Mouse (Mus musculus): ENCODE results near the gene Mrpl9.

Gene Mrpl9

GRCm38 (mm10) chr3:94465632-94466430 is 22.7 kb downstream of the Mrpl9 start:
- DNase-seq (ENCODE audit: low spot score) = peak; percentile 76

- DNase-seq (ENCODE audit: low spot score) = no peak
Observed at GRCm38 (mm10) chr3:94468931-94469330, 25.8 kb downstream of the Mrpl9 start.

GRCm38 (mm10) chr3:94472447-94473114 is 29.5 kb downstream of the Mrpl9 start:
- peak; percentile 78 for DNase-seq (ENCODE audit: low spot score)

GRCm38 (mm10) chr3:94473115-94473505 is 30.0 kb downstream of the Mrpl9 start:
- no peak for DNase-seq (ENCODE audit: low spot score)

GRCm38 (mm10) chr3:94473567-94474232 is 30.6 kb downstream of the Mrpl9 start:
- DNase-seq (ENCODE audit: low spot score) = peak; percentile 50

- DNase-seq (ENCODE audit: low spot score) = peak; percentile 86
Observed at GRCm38 (mm10) chr3:94476301-94477035, 33.4 kb downstream of the Mrpl9 start.

GRCm38 (mm10) chr3:94477444-94477843 is 34.3 kb downstream of the Mrpl9 start:
- peak; percentile 39 for DNase-seq (ENCODE audit: low spot score)

GRCm38 (mm10) chr3:94477981-94478422 is 34.9 kb downstream of the Mrpl9 start, which contains the start of gene Celf3:
Gene Celf3 (plus strand): TSS chr3:94478295.
- peak; percentile 91 for DNase-seq (ENCODE audit: low spot score)

GRCm38 (mm10) chr3:94478591-94479169 is 35.6 kb downstream of the Mrpl9 start:
- DNase-seq (ENCODE audit: low spot score) = peak; percentile 59

GRCm38 (mm10) chr3:94479564-94479963 is 36.4 kb downstream of the Mrpl9 start:
- DNase-seq (ENCODE audit: low spot score) = no peak

GRCm38 (mm10) chr3:94480291-94480884 is 37.3 kb downstream of the Mrpl9 start, which contains the start of gene Riiad1:
Gene Riiad1 (minus strand): TSS chr3:94480341.
- DNase-seq (ENCODE audit: low spot score) = peak; percentile 61

GRCm38 (mm10) chr3:94481429-94481828 is 38.3 kb downstream of the Mrpl9 start:
- peak; percentile 53 for DNase-seq (ENCODE audit: low spot score)

- peak; percentile 84 for DNase-seq (ENCODE audit: low spot score)
Observed at GRCm38 (mm10) chr3:94482764-94483385, 39.8 kb downstream of the Mrpl9 start.

GRCm38 (mm10) chr3:94483790-94484439 is 40.8 kb downstream of the Mrpl9 start:
- DNase-seq (ENCODE audit: low spot score) = peak; percentile 91

GRCm38 (mm10) chr3:94485922-94486321 is 42.8 kb downstream of the Mrpl9 start:
- DNase-seq (ENCODE audit: low spot score) = no peak

GRCm38 (mm10) chr3:94487581-94487980 is 44.5 kb downstream of the Mrpl9 start:
- DNase-seq (ENCODE audit: low spot score) = no peak

- no peak for DNase-seq (ENCODE audit: low spot score)
Observed at GRCm38 (mm10) chr3:94497162-94497561, 54.0 kb downstream of the Mrpl9 start.

All from MN1 (cell line).